Mouse (Mus musculus) ES-Bruce4 (cell line): ENCODE data around the gene Asb8. TPM values are rescaled to one million over a fixed set of nuclear protein-coding genes. Genes with fewer than 3 reads are reported as not detected.

Source experiments
- H3K27ac ChIP-seq: 2 replicates; pipeline ENCODE4 v1.5.1; 2012; ENCODE audit warnings: low read length, inconsistent platforms; ENCODE audit not compliant: insufficient read depth
- H3K27me3 ChIP-seq: 2 replicates; pipeline ENCODE4 v1.6.1; 2012; ENCODE audit warnings: mild to moderate bottlenecking, low read length, inconsistent platforms; ENCODE audit not compliant: control insufficient read depth, poor library complexity, insufficient read depth, severe bottlenecking
- H3K36me3 ChIP-seq: 2 replicates; pipeline ENCODE4 v1.6.1; 2012; ENCODE audit warnings: inconsistent platforms, mild to moderate bottlenecking, low read length, moderate library complexity; ENCODE audit not compliant: control insufficient read depth, poor library complexity, insufficient read depth, severe bottlenecking
- H3K4me1 ChIP-seq: one replicate; pipeline ENCODE4 v1.8.1; 2011; ENCODE audit warnings: low read length; ENCODE audit not compliant: control insufficient read depth, insufficient read depth
- H3K4me3 ChIP-seq: 2 replicates; pipeline ENCODE4 v1.5.1; 2011; ENCODE audit warnings: low read depth, mild to moderate bottlenecking, low read length
- H3K9ac ChIP-seq: 2 replicates; pipeline ENCODE4 v1.6.1; 2012; ENCODE audit warnings: low read depth, mild to moderate bottlenecking, inconsistent platforms; ENCODE audit not compliant: poor library complexity, severe bottlenecking
- H3K9me3 ChIP-seq: replicated peaks from 2 replicates; pipeline ENCODE4 v1.6.1; 2012; ENCODE audit warnings: mild to moderate bottlenecking, low read length, inconsistent platforms; ENCODE audit not compliant: control insufficient read depth, poor library complexity, insufficient read depth, severe bottlenecking
- CTCF ChIP-seq: IDR thresholded peaks from one replicate; pipeline ENCODE4 v1.8.1; 2011; ENCODE audit warnings: low read depth, low read length
- EP300 ChIP-seq: IDR thresholded peaks from 2 replicates; pipeline ENCODE4 v1.6.1; 2011; ENCODE audit warnings: low read depth, low read length; ENCODE audit not compliant: insufficient read depth
- POLR2A ChIP-seq: IDR thresholded peaks from one replicate; pipeline ENCODE4 v1.8.1; 2011; ENCODE audit warnings: low read length; ENCODE audit not compliant: insufficient read depth
- polyA plus RNA-seq: library from polyadenylated mRNA; stranded (reverse); fragments of >200 nt; gene quantifications from 2 replicates; pipeline ENCODE4 v1.2.4, GENCODE M21; 2011; ENCODE audit warnings: low read depth; ENCODE audit not compliant: missing spikeins, insufficient read depth, insufficient read length

Gene Asb8
- polyA plus RNA-seq, 1 experiment = 34.7 TPM

GRCm38 (mm10) chr15:98134034-98134433 lies 31.4 kb downstream of the Asb8 start:
- Histone ChIP-seq H3K36me3 (peaks cover 6% of the 10 kb centered on the region; the same call in 1 of the 2 replicates), H3K4me3 (no peak overlapping the region), H3K4me1 (no peaks in the 10 kb centered on the region), H3K27ac (no peak overlapping the region), H3K9ac (no peak overlapping the region), H3K9me3 (no peaks in the 10 kb centered on the region), H3K27me3 (no peaks in the 10 kb centered on the region)
- TF ChIP-seq EP300 = no peak
- TF ChIP-seq POLR2A = no peak
- TF ChIP-seq CTCF = no peak

- H3K36me3 ChIP-seq = peaks cover 6% of the 10 kb centered on the region; the same call in 1 of the 2 replicates
- TF ChIP-seq POLR2A (no peak), CTCF (no peak), EP300 (no peak)
- H3K9ac ChIP-seq = no peak overlapping the region
- no peaks in the 10 kb centered on the region for H3K27me3 ChIP-seq
- H3K27ac ChIP-seq = no peak overlapping the region
- H3K4me1 ChIP-seq = no peaks in the 10 kb centered on the region
- no peak overlapping the region for H3K4me3 ChIP-seq
- no peaks in the 10 kb centered on the region for H3K9me3 ChIP-seq
Observed at GRCm38 (mm10) chr15:98133471-98133870, 32.0 kb downstream of the Asb8 start.

- peaks cover 6% of the 10 kb centered on the region; the same call in 1 of the 2 replicates for H3K36me3 ChIP-seq
- H3K9me3 ChIP-seq = no peaks in the 10 kb centered on the region
- no peaks in the 10 kb centered on the region for H3K4me1 ChIP-seq
- H3K27ac ChIP-seq = no peak overlapping the region
- TF ChIP-seq CTCF (no peak), POLR2A (no peak), EP300 (no peak)
- H3K27me3 ChIP-seq = no peaks in the 10 kb centered on the region
- no peak overlapping the region for H3K4me3 ChIP-seq
- H3K9ac ChIP-seq = no peak overlapping the region
Observed at GRCm38 (mm10) chr15:98131942-98132655, 33.3 kb downstream of the Asb8 start.

GRCm38 (mm10) chr15:98131451-98131850 lies 34.0 kb downstream of the Asb8 start:
- Histone ChIP-seq H3K9ac (no peak overlapping the region), H3K27me3 (no peaks in the 10 kb centered on the region), H3K9me3 (no peaks in the 10 kb centered on the region), H3K27ac (no peak overlapping the region), H3K36me3 (peaks cover 6% of the 10 kb centered on the region; the same call in 1 of the 2 replicates), H3K4me1 (no peaks in the 10 kb centered on the region), H3K4me3 (no peak overlapping the region)
- TF ChIP-seq POLR2A = no peak
- TF ChIP-seq EP300 = no peak
- no peak for TF ChIP-seq CTCF

- H3K9ac ChIP-seq = no peak overlapping the region
- H3K9me3 ChIP-seq = no peaks in the 10 kb centered on the region
- TF ChIP-seq CTCF (no peak), EP300 (no peak), POLR2A (no peak)
- H3K36me3 ChIP-seq = peaks cover 6% of the 10 kb centered on the region; the same call in 1 of the 2 replicates
- no peaks in the 10 kb centered on the region for H3K4me1 ChIP-seq
- H3K27ac ChIP-seq = no peak overlapping the region
- H3K4me3 ChIP-seq = no peak overlapping the region
- no peaks in the 10 kb centered on the region for H3K27me3 ChIP-seq
Observed at GRCm38 (mm10) chr15:98131001-98131400, 34.4 kb downstream of the Asb8 start.

- Histone ChIP-seq H3K36me3 (no peaks in the 10 kb centered on the region; the same call in 1 of the 2 replicates), H3K4me3 (peak overlapping the region; percentile 9; the same call in 1 of the 2 replicates), H3K9ac (no peak overlapping the region)
Observed at GRCm38 (mm10) chr15:98120831-98121230, 44.6 kb downstream of the Asb8 start.

More at GRCm38 (mm10) chr15:98120831-98121230, 44.6 kb downstream of the Asb8 start:
- Histone ChIP-seq H3K27ac (no peak overlapping the region), H3K4me1 (peaks cover 2% of the 10 kb centered on the region), H3K27me3 (no peaks in the 10 kb centered on the region), H3K9me3 (no peaks in the 10 kb centered on the region)
- TF ChIP-seq POLR2A (no peak), CTCF (no peak), EP300 (no peak)
